Mouse (Mus musculus) testis, adult 2 months (tissue): ENCODE data around the gene Ttc39b.

ENCODE experiments used
- CTCF ChIP-seq: fragments of 200-500 bp; IDR thresholded peaks from 2 replicates; pipeline ENCODE4 v1.5.1; 2012; ENCODE audit warnings: low read depth, mild to moderate bottlenecking, inconsistent platforms, low read length, moderate library complexity; ENCODE audit not compliant: control insufficient read depth, insufficient read depth, insufficient replicate concordance
- POLR2A ChIP-seq: fragments of 200-500 bp; IDR thresholded peaks from 2 replicates; pipeline ENCODE4 v1.6.1; 2012; ENCODE audit warnings: low read depth, mild to moderate bottlenecking, inconsistent platforms, low read length, moderate library complexity; ENCODE audit not compliant: control insufficient read depth

DNA sequence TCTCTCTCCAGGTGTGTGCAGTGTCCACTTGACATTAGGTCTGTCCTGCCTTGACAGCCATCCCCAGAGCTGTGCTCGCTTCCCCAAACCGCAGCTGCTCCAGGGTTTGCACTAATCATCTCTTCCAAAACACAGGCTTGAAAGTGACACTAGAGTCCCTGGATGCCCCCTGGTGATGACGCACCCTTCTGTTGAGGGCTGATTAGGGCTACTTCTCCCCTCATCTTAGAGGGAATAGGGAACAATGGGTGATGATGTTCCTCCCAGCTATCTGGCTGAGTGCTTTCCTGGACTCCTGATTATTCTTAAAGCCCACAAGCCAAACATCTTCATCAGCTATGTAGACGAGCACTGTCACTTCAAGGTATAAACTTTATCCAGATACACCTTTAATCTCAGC is 64.4 kb downstream of the Ttc39b start:
- no peak for TF ChIP-seq CTCF
- no peak for TF ChIP-seq POLR2A
